Mouse (Mus musculus) heart, postnatal 4 days (tissue): Measurements from ENCODE around the gene Rassf1. TPM values are rescaled to one million over a fixed set of nuclear protein-coding genes. Genes with fewer than 3 reads are reported as not detected.

ENCODE experiments used
- DNase-seq: peaks from one replicate; pipeline ENCODE4 v3.0.0; 2021
- total RNA-seq, 2 experiments: library from RNA; stranded (reverse); gene quantifications; 2 replicates each; pipeline ENCODE4 v1.2.3; 2021

Rassf1 gene
- total RNA-seq, 2 experiments from 2014 or later, result 38.8 to 39.4 TPM

DNA sequence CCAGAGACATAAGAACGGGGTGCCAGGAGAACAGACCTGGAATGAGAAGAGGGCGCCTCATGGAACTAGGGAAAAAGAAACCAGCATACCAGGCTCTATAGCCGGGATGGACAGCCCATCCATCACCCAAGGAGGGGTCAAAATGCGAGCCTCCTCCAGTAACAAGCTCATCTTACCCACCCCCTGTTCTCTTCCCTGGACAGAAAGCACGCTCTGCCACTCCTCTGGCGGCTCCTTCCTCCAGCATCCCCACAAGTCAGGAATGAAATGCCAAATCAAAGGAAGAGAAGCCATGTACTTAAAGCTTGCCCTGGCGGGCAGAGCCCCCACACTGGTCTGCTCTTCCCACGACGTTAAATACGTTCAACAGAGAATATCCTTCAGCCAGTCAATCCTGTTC, 10.3 kb upstream of the Rassf1 start:
- no peak for DNase-seq

DNA sequence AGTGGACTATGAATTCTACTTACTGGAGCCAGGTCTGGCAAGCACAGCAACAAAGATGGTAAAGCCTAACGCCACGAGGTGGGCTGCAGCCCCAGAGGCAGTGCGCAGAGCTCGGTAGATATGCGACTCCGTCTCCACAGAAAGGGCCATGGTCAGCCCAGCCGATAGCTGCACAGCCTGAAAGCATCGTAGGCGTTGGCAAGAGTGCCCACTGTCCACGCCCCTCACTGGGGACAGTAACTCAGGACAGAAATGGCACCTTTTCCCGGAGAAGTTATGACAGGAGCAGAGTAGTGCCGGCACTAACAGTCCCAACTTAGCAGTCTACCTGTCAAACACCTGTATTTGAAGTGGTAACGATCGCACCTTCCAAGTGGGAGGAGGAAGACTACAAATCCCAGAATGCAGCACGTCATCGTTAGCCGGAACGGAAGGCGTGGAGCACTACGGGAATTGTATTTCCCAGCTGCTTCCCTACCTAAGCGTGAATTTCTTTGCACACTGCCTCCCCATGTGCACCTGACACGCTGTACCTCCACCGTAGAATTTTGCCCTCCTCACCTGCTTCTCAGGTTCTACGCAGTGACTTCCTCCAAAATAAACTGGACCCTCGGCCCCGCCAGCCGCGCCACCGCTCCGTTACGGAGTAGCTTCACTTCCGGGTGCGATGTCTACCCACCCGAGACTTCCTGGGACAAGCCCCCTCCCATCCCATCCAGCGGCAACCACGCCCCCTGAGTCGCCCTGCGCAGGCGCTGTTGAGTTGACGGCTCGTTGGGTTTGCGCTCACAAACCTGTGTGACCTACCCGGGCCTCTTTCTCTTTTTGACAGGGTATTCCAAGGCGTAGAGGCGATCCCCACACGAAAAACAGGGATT, 9.6 kb upstream of the Rassf1 start, which contains the start of the genes Cyb561d2 and Nprl2:
Cyb561d2 (minus strand) TSS at position 720 of the 878 bp plus-strand sequence.
Nprl2 (plus strand) TSS at position 753 of the 878 bp plus-strand sequence.
- DNase-seq, result peak; percentile 96

DNA sequence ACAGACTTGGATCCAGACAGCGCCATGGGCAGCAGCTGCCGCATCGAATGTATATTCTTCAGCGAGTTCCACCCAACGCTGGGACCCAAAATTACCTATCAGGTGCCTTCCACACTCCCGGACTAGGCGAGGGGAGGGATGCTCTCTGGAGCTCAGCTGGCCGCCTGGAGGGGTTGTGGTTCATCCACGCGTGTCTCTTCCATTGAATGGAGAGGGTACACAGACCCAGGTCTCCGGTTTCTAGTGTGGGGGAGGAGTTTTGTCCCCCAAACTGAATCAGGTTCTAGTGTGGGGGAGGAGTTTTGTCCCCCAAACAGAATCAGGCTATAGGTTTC, 9.0 kb upstream of the Rassf1 start:
- no peak for DNase-seq

DNA sequence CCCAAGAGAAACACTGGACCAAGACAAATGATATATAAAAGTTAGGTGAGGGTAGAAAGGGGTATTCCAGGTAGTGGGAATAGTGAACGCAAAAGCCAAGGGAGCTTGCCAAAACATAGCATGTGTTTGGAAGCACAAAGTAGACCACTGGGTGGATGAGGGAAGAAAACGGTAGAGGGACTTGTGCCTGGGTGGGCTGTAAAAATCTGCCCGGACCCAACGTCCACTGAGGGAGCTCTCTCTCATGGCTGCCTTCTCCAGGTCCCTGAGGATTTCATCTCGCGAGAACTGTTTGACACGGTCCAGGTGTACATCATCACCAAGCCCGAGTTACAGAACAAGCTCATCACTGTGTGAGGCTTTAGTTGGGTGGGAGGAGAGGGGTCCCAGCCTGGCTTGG, 8.6 kb upstream of the Rassf1 start:
- DNase-seq, result no peak

DNA sequence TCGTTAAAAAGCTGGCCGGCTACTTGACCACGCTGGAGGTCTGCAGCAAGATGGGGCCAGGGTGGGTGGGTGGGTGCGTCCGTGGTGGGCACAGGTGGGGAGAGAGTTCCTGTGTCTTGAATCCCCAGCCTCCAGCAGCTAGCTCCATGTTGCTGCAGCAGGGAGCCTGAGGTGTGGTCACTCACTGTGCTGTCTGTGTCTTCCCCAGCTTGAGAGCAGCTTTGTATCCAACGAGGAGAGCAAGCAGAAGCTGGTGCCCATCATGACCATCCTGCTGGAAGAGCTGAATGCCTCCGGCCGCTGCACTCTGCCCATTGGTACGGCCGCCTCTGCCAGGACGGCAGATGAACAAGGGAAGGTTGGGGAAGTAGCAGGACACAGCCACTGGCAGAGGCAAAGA, 8.1 kb upstream of the Rassf1 start:
- no peak for DNase-seq

DNA sequence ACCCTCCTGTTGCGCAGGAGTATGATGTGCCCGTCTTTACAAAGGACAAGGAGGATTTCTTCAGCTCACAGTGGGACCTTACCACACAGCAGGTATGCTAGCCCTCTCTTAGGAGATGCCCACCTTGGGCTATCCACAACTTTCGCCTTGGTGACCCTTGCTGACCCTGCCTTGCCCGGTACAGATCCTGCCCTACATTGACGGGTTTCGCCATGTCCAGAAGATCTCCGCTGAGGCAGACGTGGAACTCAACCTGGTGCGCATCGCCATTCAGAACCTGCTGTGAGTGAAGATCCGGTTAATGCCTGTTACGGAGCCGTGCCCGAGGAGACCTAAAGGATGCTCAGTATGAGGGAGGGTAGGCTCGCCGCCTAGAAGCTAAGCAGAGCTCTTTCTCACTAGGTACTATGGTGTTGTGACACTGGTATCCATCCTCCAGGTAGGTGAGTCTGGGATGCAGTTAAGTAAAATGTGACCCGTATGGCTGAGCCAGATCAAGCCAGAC, 7.1 kb upstream of the Rassf1 start:
- DNase-seq, result no peak

DNA sequence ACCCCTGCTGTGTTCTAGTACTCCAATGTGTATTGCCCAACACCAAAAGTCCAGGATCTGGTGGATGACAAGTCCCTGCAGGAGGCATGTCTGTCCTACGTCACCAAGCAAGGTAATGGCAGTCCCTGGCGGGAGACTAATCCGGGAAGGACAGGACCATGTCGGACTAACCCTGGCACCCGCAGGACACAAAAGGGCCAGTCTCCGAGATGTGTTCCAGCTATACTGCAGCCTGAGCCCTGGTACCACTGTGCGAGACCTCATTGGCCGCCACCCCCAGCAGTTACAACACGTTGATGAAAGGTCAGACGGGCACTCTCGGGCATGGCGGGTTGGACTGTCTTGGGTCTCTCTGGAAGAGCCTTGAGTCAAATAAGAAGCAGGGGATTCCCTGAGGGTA, 6.6 kb upstream of the Rassf1 start:
- DNase-seq, result no peak

DNA sequence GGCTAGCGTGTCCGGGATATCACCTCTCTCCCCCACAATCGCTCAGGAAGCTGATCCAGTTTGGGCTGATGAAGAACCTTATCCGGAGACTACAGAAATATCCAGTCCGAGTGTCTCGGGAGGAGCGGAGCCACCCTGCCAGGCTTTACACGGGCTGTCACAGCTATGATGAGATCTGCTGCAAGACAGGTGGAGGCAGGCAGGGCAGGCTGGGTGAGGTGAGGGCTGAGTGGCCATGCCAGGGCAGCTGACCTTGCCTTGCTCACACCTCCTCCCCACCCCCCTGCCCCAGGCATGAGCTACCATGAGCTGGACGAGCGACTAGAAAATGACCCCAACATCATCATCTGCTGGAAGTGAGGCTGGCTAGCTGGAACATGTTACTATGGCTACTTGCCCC, 6.2 kb upstream of the Rassf1 start:
- no peak for DNase-seq

DNA sequence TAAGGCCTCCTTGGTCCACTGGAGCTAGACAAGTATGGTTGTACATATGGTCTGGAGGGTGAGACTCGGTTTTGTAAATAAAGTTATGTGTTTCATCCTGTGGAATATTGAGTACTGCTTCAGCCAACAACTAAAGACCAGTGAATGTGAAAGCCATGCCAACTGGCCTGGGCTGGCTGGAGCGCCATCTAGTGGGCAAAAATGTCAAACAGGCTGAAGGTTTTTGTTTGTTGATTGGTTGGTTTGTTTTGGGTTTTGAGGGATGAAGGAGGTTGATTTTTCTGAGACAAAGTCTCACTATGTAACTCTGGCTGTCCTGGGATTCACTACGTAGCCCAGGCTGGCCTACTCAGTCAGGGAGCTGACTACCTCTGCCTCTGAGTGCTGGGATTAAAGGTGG, 5.8 kb upstream of the Rassf1 start:
- DNase-seq, result peak; percentile 87

DNA sequence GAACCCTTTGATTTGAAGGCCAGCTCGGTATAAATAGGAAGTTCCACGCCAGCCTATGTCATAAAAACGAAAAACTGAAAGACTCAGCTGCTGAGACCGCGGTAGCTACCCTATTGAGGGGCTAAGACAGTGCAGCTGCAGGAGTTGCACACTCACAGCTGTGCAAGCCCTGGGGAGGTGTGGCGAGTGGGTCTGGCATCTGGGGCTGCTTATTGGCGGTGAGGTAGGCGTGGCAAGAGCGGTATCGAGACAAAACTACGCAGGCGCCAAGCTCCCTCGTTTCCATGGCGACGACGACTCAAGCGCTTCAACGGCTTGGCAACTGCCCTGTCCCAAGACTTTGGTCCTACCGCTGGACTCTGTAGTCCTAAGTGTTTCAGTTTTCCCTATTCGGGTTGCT, 4.3 kb upstream of the Rassf1 start, which contains the start of gene Zmynd10:
Zmynd10 (plus strand) TSS at position 273 of the 400 bp plus-strand sequence.
- peak; percentile 92 for DNase-seq

DNA sequence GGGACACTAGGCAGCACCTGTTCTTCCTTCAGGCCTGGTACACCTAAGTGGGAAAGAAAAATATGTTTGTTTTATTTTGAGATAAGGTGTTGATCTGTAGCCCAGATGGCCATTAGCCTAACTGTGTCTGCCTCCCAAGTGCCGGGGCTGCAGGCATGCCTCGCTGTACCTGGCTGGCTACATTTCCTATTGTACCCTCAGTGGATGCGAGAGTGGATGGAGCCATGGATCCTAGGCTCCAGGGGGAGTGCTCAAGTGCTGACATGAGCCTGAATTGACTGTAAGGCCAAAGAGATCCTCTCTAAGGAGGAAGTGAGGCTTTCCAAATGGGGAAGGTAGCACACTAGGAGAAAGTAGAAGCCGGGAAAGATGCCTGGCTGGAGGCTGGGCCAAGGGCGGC, 3.4 kb upstream of the Rassf1 start:
- DNase-seq, result no peak

DNA sequence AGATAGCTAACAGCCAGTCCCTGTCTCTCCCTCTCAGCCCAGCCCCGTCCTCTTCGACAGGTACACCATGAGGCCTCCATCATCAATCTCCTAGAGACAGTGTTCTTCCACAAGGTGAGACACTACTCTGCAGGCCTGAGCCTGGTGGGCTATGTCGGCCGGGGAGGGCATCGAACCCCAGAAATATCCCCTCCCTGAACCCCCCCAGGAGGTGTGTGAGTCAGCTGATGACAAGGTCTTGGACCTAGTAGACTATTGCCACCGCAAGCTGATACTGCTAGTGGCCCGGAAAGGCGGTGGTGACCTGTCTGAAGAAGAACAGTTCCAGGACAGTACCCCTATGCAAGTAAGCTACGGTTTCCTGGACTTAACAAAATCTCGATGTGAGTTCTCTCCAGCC, 2.5 kb upstream of the Rassf1 start:
- DNase-seq, result no peak

DNA sequence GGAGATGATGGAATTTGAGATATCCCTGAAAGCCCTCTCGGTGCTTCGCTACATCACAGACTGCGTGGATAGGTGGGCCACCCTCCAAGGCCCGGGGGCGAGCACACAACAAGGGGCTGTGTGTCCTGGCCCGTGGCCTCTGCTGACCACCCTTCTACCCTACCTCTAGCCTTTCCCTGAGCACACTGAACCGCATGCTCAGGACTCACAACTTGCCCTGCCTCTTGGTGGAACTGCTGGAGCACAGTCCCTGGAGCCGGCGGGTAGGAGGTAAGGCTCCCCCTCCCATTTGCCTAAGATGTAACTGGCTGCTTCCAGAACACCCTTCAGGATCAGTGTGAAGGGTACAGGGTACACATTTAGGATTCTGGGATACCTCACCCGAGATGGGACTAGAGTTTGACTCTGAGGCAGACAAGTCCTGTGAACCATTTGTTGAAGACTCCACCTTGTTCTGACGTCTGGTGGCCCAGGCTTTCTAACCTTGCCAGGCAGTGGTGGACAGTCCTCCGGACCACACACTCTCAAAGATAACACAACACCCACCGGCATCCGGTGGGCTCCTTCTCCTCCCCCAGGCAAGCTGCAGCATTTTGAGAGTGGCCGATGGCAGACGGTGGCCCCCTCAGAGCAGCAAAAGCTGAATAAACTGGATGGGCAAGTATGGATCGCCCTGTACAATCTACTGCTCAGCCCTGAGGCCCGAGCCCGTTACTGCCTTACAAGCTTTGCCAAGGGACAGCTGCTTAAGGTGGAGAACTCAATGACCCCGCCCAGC, 1.9 kb upstream of the Rassf1 start:
- DNase-seq, result no peak

DNA sequence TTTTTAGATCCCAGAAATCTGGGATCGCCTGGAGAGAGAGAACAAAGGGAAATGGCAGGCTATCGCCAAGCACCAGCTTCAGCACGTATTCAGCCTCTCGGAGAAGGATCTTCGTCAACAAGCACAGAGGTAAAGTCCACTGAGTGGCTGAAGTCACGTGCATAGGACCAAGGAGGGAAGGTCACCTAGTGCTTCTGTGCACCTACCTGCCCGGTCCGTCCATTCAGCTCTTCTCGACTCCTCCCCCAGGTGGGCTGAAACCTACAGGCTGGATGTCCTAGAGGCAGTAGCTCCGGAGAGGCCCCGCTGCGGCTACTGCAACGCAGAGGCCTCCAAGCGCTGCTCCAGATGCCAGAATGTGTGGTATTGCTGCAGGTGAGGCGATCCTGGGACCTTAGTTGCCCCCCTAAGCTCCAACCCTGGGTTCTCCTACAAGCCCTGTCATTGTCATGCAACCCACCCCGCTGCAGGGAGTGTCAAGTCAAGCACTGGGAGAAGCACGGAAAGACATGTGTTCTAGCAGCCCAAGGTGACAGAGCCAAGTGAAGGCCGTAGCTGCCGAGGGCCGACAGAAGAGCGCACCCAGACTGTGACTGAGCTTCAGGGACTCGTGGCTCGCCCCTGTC, 751 bp upstream of the Rassf1 start:
- no peak for DNase-seq

DNA sequence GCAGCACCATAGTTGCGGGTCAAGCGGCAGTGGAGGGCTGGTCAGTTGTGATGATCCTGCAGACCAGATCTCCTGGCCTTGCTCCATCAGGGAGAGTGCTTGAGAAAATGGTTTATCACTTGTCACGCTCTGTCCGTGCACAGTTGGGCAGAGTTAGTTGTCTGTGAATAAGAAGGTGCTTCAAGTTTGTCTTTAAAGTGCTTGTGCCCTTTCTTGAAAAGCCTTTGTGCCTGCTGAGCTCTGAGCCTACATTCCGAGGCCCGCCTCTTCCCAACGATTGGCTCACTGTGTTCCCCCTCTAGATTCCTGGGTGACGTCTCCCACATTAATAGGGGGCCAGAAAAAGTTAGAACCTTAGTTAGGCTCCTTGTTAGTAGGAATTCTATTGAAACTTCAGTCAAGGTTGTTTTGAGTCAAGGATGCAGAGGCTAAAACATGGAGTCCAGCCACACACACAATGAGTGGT, 568 bp downstream of the Rassf1 start:
- no peak for DNase-seq

DNA sequence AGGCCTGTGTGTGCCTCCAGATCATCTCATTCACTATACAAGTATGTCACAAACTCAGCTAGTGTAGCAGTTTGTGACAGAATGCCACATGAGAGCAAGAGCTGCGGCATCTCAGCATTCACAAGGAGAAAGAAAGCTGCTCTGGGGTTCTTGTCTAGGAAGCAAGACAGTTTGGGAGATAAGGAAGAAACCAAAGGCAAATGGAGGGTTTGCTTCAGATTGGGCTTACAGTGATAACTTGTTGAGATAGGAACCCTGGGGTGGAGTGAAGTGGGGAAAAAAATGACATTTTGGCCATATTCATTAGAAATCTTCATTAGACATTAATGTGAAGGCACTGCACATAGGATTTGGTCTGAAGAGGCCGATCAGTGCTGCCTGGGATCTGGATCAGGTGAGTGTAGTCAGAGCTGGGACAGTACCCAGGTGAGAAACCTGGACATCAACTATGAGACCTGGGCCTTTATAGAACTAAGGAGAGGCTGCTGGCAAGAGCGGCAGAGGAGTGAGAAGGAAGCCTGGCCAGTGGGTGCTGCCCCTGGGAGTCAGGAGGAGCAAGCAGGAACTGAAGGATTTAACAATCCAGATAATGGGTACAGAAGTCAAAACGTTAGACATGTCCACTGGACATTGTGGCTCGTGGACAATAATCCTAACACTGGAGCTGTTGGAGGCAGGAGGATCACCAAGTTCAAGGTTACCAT, 1.5 kb downstream of the Rassf1 start:
- no peak for DNase-seq

DNA sequence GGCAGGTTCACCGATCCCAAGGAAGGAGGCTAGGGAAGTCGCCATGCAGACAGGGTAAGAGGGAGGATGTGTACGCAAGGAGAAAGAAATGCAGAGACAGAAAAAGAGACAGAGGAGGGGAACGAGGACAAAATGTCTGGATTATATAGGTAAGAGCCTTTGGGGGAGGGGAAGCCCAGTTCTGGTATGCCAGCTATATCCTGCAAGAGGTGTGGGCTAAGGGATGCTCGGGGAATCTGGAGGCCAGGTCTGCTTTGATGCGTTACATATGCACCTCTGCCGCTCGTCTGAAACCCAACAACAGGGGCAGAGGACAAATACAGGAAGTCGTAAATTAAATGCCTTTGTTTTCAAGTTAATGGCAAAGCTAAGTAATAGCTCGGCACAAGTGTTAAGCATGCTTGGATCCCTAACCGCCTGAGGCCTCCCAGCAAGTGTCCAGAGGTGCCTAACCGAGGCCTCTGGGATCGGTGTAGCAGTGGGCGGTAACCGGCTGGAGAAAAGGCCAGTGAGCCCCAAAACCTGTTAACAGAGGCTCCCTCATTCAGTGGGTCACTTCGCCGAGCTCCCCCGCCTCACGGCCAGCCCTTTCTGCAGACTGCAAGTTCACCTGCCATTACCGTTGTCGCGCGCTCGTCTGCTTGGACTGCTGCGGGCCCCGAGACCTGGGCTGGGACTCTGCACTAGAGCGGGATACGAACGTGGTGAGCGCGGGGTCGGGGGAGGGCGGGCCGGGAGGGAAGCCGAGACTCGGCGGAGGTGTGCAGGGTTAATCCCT, 2.4 kb downstream of the Rassf1 start:
- peak; percentile 52 for DNase-seq

DNA sequence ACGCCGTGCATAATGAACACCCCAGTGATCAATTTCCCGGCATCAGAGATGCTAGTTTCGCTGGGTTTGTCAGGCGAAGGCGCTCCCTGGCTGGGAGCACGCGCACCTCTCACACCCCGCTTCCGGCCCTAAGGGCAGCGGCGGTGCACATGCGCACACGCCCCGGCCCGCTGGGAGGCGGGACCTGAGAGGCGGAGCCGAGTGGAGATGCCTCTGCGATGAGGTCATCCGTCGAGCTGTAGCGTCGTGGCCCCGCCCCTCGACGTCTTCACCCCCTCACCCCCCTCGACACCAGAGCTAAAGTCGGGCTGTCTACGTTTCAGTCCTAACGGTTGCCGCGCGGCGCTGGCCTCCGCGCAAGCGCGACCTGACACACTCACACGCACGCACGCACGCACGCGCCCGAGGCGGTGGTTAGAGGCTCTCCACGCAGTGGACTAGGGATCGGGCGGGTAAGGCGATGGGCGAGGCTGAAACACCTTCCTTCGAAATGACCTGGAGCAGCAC, 3.0 kb downstream of the Rassf1 start:
- DNase-seq, result peak; percentile 95

DNA sequence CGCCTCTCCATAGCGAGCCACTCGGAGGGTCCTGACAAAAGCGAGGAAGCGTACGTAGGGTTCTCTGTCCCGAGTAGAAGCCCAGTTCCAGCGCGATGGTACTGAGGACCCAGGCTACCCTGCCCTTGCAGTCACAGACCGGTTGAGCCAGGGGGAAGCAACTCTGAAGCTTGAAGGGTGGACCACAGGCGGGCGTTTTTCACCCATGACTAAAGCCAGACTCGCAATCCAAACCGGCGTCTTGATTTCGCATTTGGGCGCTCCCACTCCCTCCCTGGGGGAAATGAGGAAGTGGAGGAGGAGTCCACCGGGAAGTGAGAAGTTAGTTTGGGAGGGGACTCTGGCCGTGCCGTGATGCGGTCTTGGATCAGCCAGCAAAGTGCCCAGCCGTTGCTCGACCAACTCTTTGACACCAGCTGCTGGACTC, 3.7 kb downstream of the Rassf1 start:
- peak; percentile 81 for DNase-seq

DNA sequence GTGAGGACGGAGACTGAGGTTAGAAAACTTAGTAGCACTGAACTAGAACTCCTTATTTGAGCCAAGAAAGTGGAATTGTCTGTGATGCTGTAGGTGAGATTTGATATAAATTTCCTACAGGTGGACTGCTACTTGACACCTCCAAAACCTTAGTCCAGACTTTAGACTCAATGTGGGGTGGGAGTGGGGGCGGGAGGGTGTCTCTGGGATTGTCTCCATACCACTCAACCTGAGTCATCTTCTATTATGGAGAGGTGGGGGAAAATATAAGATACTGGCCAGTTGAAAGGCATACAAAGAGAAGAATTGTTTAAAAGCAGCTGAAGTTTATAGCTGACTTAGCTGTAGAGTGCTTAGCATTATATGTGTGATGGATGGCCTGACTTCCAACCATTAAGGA, 4.3 kb downstream of the Rassf1 start:
- no peak for DNase-seq

DNA sequence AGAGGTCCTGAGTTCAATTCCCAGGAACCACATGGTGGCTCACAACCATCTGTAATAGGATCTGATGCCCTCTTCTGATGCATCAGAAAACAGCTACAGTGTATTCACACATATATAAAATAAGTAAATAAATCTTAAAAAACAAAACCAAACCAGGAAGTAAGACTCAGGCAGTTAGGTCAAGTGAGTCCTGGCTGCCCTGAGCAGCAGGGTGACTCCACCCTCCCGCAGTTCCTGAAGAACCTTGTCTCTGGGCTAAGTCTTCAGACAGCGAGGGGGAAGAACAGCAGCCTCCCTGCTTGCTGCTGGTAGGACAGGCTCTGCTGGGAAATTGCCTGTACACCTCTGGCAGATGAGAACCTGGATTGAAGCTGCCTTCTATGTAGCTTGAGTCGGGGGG, 5.0 kb downstream of the Rassf1 start:
- no peak for DNase-seq
